Mouse (Mus musculus): Measurements from ENCODE around the gene Wnt9b. TPM values are rescaled to one million over a fixed set of nuclear protein-coding genes. Genes with fewer than 3 reads are reported as not detected.

Wnt9b gene
- total RNA-seq, 1 experiment from 2014 or later: 0.12 TPM

GRCm38 (mm10) chr11:103732306-103732705, 17.3 kb downstream of the Wnt9b start:
- DNase-seq: no peak

GRCm38 (mm10) chr11:103731594-103731993, 18.0 kb downstream of the Wnt9b start:
- DNase-seq: no peak

GRCm38 (mm10) chr11:103729282-103729985, 20.2 kb downstream of the Wnt9b start:
- DNase-seq: no peak

- DNase-seq: no peak
Measured at GRCm38 (mm10) chr11:103724331-103724771, 25.3 kb downstream of the Wnt9b start.

- DNase-seq: no peak
Measured at GRCm38 (mm10) chr11:103722040-103722481, 27.6 kb downstream of the Wnt9b start.

GRCm38 (mm10) chr11:103721468-103722039, 28.1 kb downstream of the Wnt9b start:
- no peak for DNase-seq

GRCm38 (mm10) chr11:103719436-103719835, 30.2 kb downstream of the Wnt9b start:
- no peak for DNase-seq

DNA sequence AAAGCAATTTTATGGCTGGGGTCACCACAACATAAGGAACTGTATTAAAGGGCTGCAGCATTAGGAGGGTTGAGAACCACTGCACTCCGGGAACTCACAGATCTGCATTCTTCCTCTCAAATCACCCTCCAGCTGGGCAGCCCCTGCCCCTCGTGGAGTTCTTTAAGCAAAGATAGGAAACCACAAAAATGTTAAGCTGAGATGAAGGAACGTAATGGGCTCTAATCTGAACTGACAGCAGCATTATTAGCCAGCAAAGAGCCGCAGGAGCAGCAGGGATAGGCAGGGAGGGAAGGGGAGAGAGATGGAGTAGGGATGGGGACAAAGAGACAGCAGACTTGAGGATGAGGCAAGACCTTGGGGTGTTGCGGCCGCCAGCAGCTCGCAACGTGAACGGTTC, 32.6 kb downstream of the Wnt9b start:
- DNase-seq: no peak

- no peak for DNase-seq
Measured at GRCm38 (mm10) chr11:103714074-103714473, 35.5 kb downstream of the Wnt9b start.

- DNase-seq: no peak
Measured at GRCm38 (mm10) chr11:103711851-103712587, 37.6 kb downstream of the Wnt9b start.

DNA sequence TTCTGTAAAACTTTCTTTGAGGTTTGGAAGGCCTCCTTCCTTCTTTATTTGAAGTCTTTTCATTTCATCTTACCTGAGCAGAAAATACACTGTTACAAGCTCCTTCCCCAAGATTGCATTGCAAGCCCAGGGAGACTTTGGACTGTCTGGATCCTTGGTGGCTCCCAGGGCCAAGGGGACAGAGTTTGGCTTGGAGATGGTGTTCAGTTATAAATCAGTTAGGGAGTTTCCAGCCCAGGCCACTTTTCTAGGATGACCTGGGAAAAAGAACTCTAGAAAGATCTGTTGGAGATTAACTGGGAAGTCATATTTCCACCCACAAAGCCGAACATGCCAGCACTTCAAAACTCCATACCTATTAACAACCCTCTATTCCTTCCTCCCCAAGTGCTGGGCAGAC, 39.6 kb downstream of the Wnt9b start:
- DNase-seq: no peak

DNA sequence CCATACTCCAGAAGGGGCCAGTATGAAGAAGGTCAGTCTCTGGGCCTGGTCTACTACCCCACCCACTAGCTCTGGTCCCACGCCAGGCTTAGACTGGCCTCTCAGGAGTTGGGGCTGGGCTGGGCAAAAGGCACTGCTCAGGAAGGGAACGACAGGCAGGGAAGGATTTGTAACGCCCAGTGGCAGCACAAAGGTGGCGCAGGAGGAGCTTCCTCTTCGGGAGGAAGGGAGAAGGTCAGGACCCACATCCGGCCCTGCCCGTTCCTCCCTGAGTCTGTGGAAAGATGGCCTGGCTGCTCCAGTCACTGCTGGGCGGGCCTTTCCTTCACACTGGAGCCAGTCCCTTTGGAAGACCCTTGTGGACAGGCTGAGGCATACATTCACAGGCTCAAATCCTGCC, 42.6 kb downstream of the Wnt9b start:
- peak; percentile 46 for DNase-seq

- no peak for DNase-seq
Measured at GRCm38 (mm10) chr11:103698226-103698625, 51.4 kb downstream of the Wnt9b start.

- peak; percentile 87 for DNase-seq
Measured at GRCm38 (mm10) chr11:103697565-103698176, 52.0 kb downstream of the Wnt9b start, which contains the start of gene Gosr2. Gene Gosr2 (minus strand): TSS chr11:103697898.

GRCm38 (mm10) chr11:103696851-103697564, 52.6 kb downstream of the Wnt9b start:
- no peak for DNase-seq

GRCm38 (mm10) chr11:103693241-103693640, 56.4 kb downstream of the Wnt9b start:
- no peak for DNase-seq

- DNase-seq: peak; percentile 23
Measured at GRCm38 (mm10) chr11:103691036-103691435, 58.6 kb downstream of the Wnt9b start.

GRCm38 (mm10) chr11:103688980-103689378, 60.6 kb downstream of the Wnt9b start:
- no peak for DNase-seq

- no peak for DNase-seq
Measured at GRCm38 (mm10) chr11:103688271-103688979, 61.2 kb downstream of the Wnt9b start.

- no peak for DNase-seq
Measured at GRCm38 (mm10) chr11:103686706-103687105, 62.9 kb downstream of the Wnt9b start.

DNA sequence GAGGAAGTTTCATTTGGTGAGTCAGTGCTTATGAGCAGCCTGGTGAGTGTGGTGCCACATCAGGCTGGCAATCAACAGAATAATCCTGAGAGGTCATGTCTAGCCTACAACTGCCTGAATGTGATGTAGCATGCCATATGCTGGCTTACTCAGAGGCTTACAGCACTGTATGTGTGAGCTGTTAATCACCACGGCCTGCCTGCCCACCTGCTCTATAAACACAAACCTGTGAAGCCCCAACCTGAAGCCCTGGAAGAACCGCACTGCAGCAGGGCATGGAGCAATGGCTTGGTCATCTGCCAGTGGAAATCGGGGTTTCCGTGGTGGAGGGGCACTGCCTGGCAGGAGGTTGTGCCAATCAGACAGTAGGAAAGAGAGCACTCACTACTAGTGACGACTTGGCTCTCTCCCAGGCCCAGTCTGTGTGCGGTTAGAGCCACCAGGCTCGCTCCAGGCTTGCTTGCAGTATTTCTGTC, 64.3 kb downstream of the Wnt9b start:
- peak; percentile 59 for DNase-seq
